Mouse (Mus musculus): ENCODE data around the gene Casp8ap2.

Gene Casp8ap2

DNA sequence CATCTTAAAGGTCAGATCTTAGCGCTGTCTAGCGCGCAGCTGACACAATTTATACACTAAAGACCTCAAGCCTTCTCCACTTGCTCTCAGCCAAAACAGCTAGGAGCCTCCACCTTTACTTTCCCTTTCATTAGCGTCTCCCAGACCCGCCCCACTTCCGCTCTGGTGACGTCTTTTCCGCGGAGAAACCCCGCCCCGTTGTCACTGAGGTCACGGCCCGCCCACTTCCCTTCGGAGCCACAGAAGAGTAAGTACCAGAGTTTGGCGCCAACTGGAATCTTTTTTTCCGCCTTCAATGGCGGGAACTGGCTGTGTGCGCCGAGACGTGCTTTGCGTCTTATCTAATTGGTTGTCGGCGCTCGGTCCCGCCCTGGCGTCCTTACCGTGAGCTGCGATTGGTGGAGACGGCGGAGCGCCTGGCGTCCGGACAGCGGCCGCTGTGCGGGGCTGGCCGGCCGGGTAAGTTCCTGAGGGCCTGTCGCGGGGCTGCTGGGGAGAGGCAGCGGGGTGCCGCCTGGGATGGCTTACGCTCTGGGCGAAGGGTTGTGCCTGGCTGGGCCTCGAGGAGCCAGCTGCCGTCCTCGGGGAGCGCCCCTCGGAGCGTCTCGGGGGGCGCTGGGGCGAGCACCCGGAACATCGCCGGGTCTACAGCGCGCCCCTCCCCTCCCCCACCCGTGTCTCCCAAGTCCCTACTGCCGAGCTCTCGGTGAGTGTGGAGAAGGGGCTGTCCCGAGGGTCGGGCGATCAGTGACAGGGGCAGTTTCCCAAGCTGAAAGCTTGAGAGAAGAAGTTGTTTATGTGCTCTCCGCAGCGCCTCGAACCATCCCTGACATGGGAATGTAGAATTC, at the start of gene Casp8ap2:
TSS of gene Casp8ap2 (plus strand) at position 418 of the 848 bp plus-strand sequence.
- DNase-seq (ENCODE audit: low read depth, low spot score), result peak; percentile 99

DNA sequence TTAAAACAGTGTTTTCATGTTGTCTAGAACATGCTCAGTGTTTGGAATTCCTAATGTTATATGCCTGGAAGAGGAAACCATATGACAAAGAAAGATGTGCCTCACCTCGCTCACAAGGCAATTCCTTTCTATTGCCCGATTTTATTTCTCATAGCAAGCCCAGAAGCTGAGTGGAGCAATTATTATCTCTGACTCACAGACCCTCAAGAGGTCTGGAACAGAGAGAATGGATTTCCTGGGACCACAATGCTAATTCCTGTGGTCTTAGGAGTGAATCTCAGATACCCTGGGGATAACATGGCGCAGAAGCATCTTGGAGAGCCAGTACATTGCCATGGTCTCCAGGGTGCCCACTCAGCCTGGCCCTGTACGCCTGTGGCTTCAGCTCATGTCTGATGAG, 46.2 kb upstream of the Casp8ap2 start:
- no peak for DNase-seq (ENCODE audit: low read depth, low spot score)

DNA sequence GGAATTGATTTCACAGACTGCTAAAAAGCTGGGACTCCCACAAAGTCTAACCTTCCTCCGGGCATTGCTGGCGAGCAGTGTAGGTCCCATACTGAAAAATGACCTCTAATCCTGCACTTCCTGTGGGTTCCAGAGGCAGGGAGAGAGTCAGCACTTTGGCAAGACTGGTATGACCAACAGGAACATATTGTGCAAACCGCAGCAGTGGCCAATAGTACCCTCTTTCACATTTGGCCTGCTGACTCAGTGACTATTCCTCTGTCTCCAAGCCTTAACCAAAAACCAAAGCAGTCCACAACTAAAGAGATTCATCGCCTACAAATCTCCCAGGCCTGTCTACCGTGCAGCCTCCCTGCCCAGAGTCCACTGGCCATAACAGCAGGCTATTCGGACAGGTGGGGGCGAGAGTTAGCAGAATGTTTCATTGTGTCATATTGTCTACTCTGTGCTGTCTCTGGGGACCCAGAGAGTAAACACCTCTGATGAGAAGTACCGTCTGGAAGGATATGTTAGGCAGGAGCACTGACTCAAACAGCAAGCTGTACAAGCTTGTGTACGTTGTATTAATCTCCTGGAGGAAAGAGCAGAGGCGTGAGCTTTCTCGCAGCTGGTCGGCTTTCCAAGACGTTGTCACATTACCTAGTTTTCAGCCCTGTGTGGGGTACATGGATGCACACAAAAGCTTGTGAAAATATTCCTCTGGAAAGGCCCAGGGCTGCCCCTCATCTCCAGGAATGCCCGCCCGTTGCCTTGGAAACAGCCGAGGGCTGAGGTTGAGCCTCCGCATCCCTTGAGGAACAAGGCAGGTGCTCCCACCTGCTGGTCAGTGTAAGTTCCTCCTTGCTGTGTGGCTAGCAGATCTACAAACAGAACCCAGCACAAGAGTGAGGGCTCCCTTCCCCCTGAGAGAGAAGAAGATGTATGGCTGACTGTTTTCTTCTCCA, 45.0 kb upstream of the Casp8ap2 start:
- no peak for DNase-seq (ENCODE audit: low read depth, low spot score)

DNA sequence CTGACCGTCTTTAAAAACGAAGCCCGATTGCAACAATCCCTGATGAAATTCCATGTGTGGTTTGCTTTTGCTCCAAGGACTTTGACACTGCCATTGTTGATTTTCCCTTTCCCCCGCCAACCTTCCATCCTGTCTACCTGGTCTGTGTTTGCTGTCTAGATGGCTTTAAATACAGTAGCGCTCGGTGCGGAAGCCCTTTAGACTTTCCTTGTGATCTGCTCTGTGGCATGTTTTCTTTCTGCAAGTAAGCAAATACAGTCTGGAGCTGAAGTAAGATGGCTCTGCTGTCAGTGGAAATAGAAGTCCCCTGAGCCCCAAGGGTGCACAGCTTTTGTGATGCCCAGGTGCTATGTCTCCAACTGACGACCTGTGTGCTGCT, 44.3 kb upstream of the Casp8ap2 start:
- DNase-seq (ENCODE audit: low read depth, low spot score), result no peak

DNA sequence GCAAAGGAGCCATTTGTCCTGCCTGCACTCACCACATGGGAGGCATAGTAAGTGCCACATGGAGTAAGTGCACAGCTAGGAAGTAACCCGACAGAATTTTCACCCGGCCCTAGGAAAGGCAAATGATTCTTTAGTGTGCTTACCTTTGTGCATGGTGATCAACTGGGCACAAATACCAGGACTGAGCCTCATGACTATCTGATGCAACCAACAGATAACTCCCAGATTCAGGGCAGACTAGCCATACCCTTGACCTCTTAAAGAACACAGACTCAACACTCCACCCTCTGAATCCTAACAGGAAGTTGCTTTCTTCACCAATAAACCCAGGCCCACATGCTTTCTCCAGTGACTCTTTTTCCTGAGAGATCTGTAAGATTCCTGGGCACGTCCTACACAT, 43.8 kb upstream of the Casp8ap2 start:
- DNase-seq (ENCODE audit: low read depth, low spot score), result no peak

DNA sequence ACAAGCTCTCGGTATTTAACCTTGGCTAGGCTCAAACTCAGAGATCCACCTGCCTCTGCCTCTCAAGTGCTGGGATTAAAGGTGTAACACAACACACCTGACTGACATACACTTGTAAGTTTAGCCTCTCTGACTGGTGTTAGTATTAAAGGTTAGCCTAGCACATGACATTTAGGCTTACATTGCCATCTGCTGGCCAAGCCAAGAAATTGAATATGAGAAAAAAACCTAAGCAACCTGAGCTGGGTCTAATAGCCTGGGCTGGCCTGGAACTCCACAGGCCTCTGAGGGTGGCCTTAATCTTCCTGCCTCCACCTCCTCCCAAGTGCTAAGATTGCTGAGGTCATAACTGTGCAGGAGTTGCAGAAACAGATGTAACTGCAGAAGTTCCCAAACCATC, 43.1 kb upstream of the Casp8ap2 start:
- peak; percentile 53 for DNase-seq (ENCODE audit: low read depth, low spot score)

DNA sequence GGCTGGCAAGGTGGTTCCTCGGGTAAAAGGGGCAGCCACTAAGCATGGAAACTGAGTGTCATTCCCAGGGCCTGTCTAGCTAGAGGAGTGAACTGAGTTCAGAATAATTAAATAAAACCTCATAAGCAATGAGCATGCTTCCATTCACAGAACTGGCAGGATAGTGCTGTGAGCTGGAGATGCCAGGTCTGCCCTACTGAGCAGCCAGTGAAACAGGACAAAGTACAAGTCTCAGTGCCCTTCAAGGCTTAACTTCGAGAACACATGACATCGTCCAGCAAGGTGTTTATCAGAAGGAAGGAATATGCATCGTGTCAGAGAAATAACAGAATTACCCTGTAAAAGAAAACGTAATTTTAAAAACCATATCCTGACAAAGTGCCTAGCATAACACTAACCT, 41.7 kb upstream of the Casp8ap2 start:
- DNase-seq (ENCODE audit: low read depth, low spot score), result no peak

DNA sequence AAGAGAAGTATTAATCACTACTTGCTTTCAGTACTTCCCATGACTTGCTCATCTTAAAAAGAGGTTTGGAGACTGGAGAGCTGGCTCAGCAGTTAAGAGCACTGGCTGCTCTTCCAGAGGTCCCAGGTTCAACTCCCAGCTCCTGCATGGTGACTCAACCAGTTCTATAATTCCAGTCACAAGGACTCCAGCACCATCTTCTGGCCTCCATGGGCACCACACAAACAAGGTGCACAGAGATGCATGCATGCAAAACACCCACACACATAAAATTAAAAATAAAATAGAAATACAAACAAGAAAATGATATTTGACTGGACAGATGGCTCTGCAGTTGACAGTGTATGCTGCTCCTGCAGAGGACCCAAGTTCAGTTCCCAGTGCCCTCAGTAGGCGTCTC, 40.6 kb upstream of the Casp8ap2 start:
- no peak for DNase-seq (ENCODE audit: low read depth, low spot score)

DNA sequence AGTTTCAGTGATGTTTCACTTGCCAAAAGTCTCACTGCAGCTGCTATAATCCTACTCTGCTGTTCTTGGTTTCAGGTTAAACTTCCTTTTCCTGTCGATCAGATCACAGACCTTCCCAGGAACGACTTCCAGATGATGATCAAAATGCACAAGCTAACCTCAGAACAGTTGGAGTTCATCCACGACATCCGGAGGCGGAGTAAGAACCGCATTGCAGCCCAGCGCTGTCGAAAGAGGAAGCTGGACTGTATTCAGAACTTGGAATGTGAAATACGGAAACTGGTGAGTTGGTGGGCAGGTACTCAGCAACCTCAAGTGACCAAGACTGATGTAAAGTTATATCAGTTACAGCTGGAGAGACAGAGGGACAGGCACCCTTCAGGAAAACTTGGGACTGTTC, 40.1 kb upstream of the Casp8ap2 start:
- no peak for DNase-seq (ENCODE audit: low read depth, low spot score)

DNA sequence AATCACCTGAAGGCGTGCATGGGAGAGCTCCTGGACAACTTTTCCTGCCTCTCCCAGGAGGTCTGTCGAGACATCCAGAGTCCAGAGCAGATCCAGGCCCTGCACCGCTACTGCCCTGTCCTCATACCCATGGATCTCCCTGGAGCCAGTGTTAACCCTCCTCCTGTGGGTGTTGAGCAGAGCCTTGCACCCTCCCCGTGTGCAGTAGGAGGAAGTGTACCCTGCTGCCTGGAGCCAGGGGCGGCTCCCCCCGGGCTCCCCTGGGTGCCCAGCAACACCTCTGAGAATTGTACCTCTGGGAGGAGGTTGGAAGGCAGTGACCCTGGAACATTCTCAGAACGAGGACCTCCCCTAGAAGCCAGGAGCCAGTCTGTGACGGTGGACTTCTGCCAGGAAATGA, 35.4 kb upstream of the Casp8ap2 start:
- DNase-seq (ENCODE audit: low read depth, low spot score), result no peak

DNA sequence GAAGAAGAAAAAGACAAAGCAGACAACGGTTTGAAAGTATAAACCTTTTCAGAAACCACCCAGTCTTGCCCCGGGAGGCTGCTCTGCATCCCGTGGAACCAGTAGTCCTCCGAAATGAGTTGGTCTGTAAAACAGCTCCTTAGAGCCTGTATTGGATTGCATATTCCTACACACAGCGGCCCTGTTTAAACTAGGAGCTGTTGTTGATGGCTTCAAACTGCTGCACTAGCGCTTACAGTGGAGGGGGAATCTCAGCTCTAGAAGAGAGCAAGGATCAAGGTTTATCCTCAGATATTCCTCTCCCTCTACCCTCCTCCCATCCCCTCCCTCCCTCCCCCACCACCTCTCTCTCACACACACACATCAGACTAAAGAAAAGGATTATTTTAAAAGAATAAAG, 31.1 kb upstream of the Casp8ap2 start:
- DNase-seq (ENCODE audit: low read depth, low spot score), result no peak

DNA sequence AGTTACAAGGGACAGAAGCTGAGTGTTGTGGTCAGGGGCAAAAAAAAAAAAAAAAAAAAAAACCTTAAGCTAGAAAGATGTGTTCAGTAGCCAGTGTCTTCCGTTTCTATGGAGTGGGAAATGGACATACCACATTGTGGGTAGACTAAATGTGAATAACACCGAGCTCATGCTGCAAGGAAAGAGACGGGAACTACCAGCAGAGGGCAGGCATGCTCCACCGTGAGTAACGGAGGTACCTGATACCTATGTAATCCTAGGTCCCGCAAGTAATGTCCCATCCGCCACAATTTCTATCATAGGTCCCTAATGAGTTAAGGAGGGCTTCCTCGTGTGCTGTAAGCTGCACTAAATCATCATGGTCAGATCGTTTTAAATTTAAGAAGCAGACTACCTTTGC, 28.7 kb upstream of the Casp8ap2 start:
- peak; percentile 43 for DNase-seq (ENCODE audit: low read depth, low spot score)

DNA sequence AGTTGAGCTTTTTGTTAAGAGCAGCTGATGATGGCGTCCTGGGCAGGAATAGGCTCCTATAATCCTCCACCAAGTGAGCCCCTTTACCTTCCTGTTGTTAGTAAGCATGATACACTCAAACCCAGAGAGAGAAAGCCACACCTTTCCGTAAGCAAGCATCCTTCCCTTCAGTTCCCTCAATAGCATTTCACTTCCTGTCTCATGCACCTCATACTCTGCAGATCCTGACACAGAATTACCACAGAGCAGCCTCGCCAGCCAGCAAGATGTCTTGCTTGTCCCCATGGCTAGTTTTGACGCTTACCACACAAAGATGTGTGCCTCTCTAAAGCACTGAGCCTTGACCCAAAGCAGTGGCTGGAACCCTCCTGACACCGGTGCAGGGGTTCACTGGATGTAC, 27.7 kb upstream of the Casp8ap2 start:
- no peak for DNase-seq (ENCODE audit: low read depth, low spot score)

DNA sequence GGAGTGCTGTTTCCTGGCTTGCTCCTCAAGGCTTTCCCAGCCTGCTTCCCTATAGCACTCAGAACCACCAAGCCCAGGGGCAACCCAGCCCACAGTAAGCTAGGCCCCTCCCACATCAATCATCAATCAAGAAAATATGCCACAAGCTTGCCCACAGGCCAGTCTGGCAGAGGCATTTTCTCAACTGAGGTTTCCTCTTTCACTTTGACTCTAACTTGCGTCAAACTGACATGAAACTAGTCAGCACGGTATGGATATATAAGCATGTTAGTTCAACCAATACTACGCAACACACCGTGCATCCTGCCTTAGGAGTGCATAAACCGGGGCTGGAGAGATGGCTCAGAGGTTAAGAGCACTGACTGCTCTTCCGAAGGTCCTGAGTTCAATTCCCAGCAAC, 27.0 kb upstream of the Casp8ap2 start:
- DNase-seq (ENCODE audit: low read depth, low spot score), result no peak

DNA sequence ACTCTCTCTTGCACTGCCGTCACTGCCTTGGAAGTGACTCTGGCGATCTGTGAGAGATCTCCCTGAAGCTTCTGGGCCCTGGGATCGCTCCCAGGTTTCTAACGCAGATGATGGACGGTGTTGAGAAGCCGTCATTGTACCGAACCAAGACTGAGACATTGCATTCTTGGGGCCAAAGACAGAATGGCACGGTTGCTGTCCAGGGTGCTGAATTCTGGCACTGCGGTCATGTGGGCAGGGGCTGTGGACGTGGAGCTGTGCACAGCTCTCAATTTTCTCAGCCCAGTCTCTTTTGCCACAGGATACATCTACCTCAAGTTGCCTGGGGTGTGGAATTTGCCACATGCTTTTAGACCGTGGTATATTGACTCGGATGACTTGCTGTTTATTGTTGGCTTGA, 14.1 kb upstream of the Casp8ap2 start:
- peak; percentile 63 for DNase-seq (ENCODE audit: low read depth, low spot score)

DNA sequence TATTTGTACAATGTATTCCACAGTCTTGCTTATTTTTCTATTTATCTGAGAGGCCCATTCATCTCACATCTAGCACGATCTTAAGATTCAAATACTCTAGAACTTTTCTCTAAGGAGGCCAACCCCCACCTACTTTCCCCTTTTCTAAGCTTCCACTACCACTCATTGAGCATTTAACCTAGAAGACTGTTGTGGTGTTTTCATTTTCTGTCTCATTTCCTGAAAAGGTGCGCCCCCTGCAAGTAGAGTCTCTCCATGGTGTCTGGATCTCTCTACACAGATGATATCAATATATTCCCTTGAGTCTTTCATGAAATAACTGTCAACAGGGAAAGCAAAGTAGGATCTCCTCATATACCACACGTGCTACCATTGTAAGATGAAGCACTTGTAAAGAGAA, 12.6 kb upstream of the Casp8ap2 start, which contains the start of gene Gja10:
TSS of gene Gja10 (minus strand) at position 101 of the 400 bp plus-strand sequence.
- DNase-seq (ENCODE audit: low read depth, low spot score), result no peak

DNA sequence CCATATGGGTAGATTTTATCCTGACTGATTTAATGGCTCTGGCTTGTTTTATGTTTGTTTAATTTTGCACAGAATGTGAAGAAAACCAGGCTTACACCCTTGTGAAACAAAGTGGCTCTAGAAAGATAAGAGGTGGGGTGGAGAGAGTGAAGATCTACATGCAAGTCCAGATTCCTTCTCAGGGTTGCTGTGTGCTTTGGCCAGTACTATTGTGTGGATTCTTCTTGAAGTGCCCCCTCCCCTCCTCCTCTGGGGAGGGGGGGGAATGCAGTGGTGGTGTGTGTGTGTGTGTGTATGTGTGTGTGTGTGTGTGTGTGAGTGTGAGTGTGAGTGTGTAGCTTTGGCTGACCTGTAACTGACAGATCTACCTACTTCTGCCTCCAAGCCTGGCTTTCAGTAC, 6.4 kb downstream of the Casp8ap2 start:
- DNase-seq (ENCODE audit: low read depth, low spot score), result no peak

DNA sequence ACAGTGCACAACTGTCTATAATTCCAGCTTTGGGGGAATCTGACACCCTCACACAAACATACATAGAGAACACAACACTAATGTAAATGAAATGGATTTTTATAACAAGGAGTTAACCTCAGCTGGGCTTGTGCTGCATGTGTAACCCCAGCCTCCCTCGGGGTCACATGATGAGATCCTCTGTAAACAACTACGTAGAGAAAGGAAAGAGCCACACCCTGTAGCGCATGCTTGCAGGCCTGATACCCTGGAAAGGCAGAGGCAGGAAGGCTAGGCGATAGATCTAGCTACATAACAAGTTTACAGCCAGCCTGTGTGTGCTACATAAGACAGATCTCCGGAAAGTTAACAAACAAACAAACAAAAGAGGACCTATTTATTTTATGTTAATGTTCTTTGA, 36.4 kb downstream of the Casp8ap2 start:
- no peak for DNase-seq (ENCODE audit: low read depth, low spot score)

DNA sequence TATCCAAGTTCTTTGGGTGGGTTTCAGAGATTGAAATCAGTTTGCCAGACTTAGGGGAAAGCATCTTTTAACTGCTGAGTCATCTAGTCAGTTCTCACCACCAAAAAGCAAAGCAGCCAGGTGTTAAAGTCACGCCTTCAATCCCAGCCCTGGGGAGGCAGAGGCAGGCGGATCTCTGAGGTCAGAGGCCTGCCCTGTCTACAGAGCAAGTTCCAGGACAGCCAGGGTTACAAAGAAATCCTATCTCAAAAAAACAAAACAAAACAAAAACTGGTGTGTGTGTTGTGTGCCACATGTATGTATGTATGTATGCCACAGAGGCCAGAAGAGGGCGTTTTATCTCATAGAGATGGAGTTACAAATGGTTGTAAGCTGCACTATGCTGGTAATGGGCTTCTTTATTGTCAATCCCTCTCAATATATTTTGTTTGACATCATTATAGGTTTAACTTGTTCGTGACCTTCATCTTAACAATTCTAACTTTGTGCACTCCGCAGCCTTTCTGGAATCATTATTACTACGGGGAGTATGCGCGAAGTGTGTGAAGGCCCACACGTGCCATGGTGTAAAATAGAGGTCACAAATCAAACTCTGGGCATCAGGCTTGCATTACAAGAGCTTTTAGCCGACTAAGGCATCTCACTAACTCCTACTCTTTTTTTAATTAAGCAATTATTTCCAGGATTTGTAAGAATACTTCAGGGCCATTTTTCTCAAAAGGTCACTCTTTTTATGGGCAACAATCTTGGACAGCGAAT, 41.1 kb downstream of the Casp8ap2 start:
- no peak for DNase-seq (ENCODE audit: low read depth, low spot score)

DNA sequence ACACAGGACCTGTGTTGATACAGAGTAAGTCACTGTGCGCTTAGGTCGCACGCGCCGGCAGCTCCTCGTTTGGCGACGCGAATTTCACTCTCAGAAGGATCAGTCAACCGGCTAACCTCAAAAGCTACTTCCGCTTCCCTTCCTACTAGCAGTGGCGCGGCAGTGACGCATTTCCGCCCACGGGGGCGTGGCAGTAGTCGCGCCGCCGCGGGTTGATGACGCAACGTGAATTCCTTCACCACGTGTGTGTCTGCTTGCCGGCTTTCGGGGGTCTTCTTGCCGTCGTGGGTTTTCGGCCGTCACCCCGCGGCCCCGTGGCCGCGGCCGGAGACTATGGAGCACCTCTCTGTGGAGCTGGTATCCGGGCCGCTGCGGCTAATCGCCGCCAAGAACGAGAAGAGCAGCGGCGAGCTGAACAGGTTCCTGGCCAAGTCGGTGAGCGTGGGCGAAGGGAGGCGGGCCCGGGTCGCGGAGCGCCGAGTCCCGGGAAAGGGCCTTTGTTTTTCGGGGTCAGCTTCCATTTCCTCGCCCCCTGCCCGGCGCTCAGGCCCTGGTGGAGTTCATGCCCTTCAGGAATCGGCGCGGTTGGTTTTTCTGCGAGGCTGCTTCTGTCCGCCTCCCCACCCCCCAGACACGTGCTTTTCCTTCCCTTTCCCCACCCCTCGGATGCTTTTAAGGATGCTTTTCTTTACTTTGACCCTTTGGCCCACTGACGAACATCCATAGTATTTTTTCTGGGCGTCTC, 41.8 kb downstream of the Casp8ap2 start, which contains the start of gene Mdn1:
TSS of gene Mdn1 (plus strand) at position 202 of the 745 bp plus-strand sequence.
- DNase-seq (ENCODE audit: low read depth, low spot score), result peak; percentile 94

DNA sequence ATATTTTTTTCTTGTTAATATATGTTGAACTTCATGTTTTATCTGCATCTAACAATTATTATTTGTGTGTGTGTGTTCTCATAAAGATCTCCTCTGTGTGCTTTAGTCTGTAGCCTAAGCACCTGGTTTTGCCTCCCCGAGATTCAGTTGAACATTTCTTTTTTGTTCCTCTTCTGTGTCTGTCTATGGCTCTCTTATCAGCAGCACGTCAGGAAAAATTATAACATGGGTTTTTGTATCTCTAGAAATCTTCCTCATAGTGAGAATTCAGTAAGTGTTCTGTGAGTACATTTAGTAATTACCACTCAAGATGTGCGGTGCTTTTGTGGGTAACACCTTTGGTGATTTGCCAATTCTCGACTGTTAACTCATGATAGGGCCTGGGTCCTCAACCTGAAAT, 50.6 kb downstream of the Casp8ap2 start:
- no peak for DNase-seq (ENCODE audit: low read depth, low spot score)

Measured in embryo, embryonic 11.5 days (tissue).